Mouse (Mus musculus): ENCODE measurements around the gene Myh14. TPM values are rescaled to one million over a fixed set of nuclear protein-coding genes. Genes with fewer than 3 reads are reported as not detected.

The Myh14 gene
- polyA plus RNA-seq, 1 experiment from 2014 or later, result 1.8 TPM

DNA sequence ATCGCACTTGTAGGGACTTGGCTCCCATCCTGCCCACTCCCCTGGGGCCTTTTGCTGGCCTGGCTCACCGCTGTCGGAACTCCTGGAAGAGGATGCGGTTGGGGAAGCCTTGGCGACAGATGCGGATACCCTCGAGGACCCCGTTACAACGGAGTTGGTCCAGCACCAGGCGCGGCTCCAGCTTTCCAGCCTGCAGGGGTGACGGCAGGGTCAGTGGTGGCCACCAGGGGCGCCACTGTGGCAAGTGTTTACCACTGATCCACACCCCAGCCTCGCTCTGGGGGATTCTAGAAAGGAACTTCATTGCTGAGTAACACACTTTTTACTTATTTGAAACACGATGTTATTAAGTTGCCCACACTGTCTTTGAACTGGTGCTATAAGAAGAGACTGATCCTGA, 37.2 kb downstream of the Myh14 start:
- Histone ChIP-seq H3K9ac (ENCODE audit: low read depth, low read length) (no peak overlapping the region), H3K4me3 (ENCODE audit: low read length) (no peak overlapping the region), H3K36me3 (ENCODE audit: control insufficient read depth, insufficient read depth, low read length) (no peaks in the 10 kb centered on the region), H3K27ac (ENCODE audit: low read depth, low read length) (no peak overlapping the region), H3K27me3 (ENCODE audit: control insufficient read depth, insufficient read depth, low read length) (peaks cover 25% of the 10 kb centered on the region), H3K9me3 (ENCODE audit: control insufficient read depth, low read length) (no peaks in the 10 kb centered on the region), H3K4me2 (replicated peaks; ENCODE audit: low read depth, low read length) (no peak overlapping the region), H3K4me1 (ENCODE audit: control insufficient read depth, insufficient read depth, low read length) (no peaks in the 10 kb centered on the region)
- 20% methylated on average over 15 of the region's 15 CpGs for WGBS
- no peak for ATAC-seq (ENCODE audit: low FRiP score, low TSS enrichment)

- Histone ChIP-seq H3K9ac (ENCODE audit: low read depth, low read length) (no peak overlapping the region), H3K4me1 (ENCODE audit: control insufficient read depth, insufficient read depth, low read length) (no peaks in the 10 kb centered on the region), H3K9me3 (ENCODE audit: control insufficient read depth, low read length) (no peaks in the 10 kb centered on the region), H3K4me3 (ENCODE audit: low read length) (no peak overlapping the region), H3K27me3 (ENCODE audit: control insufficient read depth, insufficient read depth, low read length) (peaks cover 17% of the 10 kb centered on the region), H3K36me3 (ENCODE audit: control insufficient read depth, insufficient read depth, low read length) (no peaks in the 10 kb centered on the region), H3K27ac (ENCODE audit: low read depth, low read length) (no peak overlapping the region), H3K4me2 (replicated peaks; ENCODE audit: low read depth, low read length) (no peak overlapping the region)
- WGBS, result 30% methylated on average over 13 of the region's 13 CpGs
- no peak for ATAC-seq (ENCODE audit: low FRiP score, low TSS enrichment)
Measured at GRCm38 (mm10) chr7:44632676-44633075, 38.0 kb downstream of the Myh14 start.

GRCm38 (mm10) chr7:44630437-44630836, 40.2 kb downstream of the Myh14 start:
- Histone ChIP-seq H3K4me2 (replicated peaks; ENCODE audit: low read depth, low read length) (no peak overlapping the region), H3K36me3 (ENCODE audit: control insufficient read depth, insufficient read depth, low read length) (no peaks in the 10 kb centered on the region), H3K9me3 (ENCODE audit: control insufficient read depth, low read length) (no peaks in the 10 kb centered on the region), H3K4me3 (ENCODE audit: low read length) (no peak overlapping the region), H3K4me1 (ENCODE audit: control insufficient read depth, insufficient read depth, low read length) (no peaks in the 10 kb centered on the region), H3K9ac (ENCODE audit: low read depth, low read length) (no peak overlapping the region), H3K27me3 (ENCODE audit: control insufficient read depth, insufficient read depth, low read length) (peaks cover 10% of the 10 kb centered on the region), H3K27ac (ENCODE audit: low read depth, low read length) (no peak overlapping the region)
- 83% methylated on average over 13 of the region's 13 CpGs for WGBS
- no peak for ATAC-seq (ENCODE audit: low FRiP score, low TSS enrichment)

DNA sequence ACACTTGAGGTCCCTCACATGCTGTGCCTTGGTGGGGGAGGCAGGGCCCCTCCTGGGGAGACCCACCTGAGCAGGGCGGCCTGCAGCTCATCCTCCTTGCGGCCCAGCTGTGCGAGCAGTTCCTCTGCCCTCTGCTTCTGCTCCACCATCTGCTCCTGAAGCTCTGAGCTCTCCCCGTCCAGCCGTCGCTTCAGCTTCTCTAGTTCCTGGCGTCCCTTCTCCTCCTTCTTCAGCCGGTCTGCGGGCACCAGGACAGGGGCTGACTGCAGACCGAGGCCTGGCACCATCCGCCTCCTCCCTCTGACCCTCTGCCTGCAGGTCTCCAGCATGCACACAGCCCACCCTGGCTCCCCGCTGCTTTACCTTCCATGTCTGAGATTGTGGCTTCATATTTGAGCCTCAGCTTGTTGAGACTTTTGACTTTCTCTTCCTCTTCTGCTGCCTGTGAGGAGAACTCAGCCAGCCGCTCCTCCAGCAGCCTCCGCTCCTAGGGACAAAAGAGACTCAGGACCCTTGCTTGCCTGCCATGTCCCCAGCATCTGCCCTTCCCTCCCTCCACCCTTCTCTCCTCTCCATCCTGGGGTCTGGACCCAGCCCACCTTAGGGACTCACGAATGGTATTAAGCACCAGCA, 42.1 kb downstream of the Myh14 start:
- H3K9ac ChIP-seq (ENCODE audit: low read depth, low read length), result no peak overlapping the region
- no peaks in the 10 kb centered on the region for H3K9me3 ChIP-seq (ENCODE audit: control insufficient read depth, low read length)
- H3K4me2 ChIP-seq (replicated peaks; ENCODE audit: low read depth, low read length), result no peak overlapping the region
- WGBS, result 88% methylated on average over 15 of the region's 15 CpGs
- ATAC-seq (ENCODE audit: low FRiP score, low TSS enrichment), result no peak
- H3K27ac ChIP-seq (ENCODE audit: low read depth, low read length), result no peak overlapping the region
- no peaks in the 10 kb centered on the region for H3K36me3 ChIP-seq (ENCODE audit: control insufficient read depth, insufficient read depth, low read length)
- 0 out of 2 replicates have a peak, but pooled peaks cover 5% of the 10 kb centered on the region for H3K27me3 ChIP-seq (ENCODE audit: control insufficient read depth, insufficient read depth, low read length)
- no peaks in the 10 kb centered on the region for H3K4me1 ChIP-seq (ENCODE audit: control insufficient read depth, insufficient read depth, low read length)
- H3K4me3 ChIP-seq (ENCODE audit: low read length), result no peak overlapping the region

- H3K27ac ChIP-seq (ENCODE audit: low read depth, low read length), result no peak overlapping the region
Measured at GRCm38 (mm10) chr7:44626966-44627365, 43.7 kb downstream of the Myh14 start.

GRCm38 (mm10) chr7:44626068-44626385, 44.6 kb downstream of the Myh14 start:
- WGBS, result 34% methylated on average over 1 of the region's 1 CpGs

More at GRCm38 (mm10) chr7:44626966-44627365, 43.7 kb downstream of the Myh14 start:
- Histone ChIP-seq H3K36me3 (ENCODE audit: control insufficient read depth, insufficient read depth, low read length) (no peaks in the 10 kb centered on the region), H3K9me3 (ENCODE audit: control insufficient read depth, low read length) (no peaks in the 10 kb centered on the region), H3K4me2 (replicated peaks; ENCODE audit: low read depth, low read length) (no peak overlapping the region), H3K4me3 (ENCODE audit: low read length) (no peak overlapping the region), H3K9ac (ENCODE audit: low read depth, low read length) (no peak overlapping the region), H3K4me1 (ENCODE audit: control insufficient read depth, insufficient read depth, low read length) (no peaks in the 10 kb centered on the region), H3K27me3 (ENCODE audit: control insufficient read depth, insufficient read depth, low read length) (no peaks in the 10 kb centered on the region)
- ATAC-seq (ENCODE audit: low FRiP score, low TSS enrichment), result no peak
- 80% methylated on average over 13 of the region's 13 CpGs for WGBS

GRCm38 (mm10) chr7:44625241-44626067, 45.2 kb downstream of the Myh14 start:
- Histone ChIP-seq H3K4me1 (ENCODE audit: control insufficient read depth, insufficient read depth, low read length) (no peaks in the 10 kb centered on the region), H3K4me2 (replicated peaks; ENCODE audit: low read depth, low read length) (no peak overlapping the region), H3K36me3 (ENCODE audit: control insufficient read depth, insufficient read depth, low read length) (no peaks in the 10 kb centered on the region), H3K27ac (ENCODE audit: low read depth, low read length) (no peak overlapping the region), H3K27me3 (ENCODE audit: control insufficient read depth, insufficient read depth, low read length) (no peaks in the 10 kb centered on the region), H3K9ac (ENCODE audit: low read depth, low read length) (no peak overlapping the region), H3K4me3 (ENCODE audit: low read length) (no peak overlapping the region), H3K9me3 (ENCODE audit: control insufficient read depth, low read length) (no peaks in the 10 kb centered on the region)
- 88% methylated on average over 13 of the region's 13 CpGs for WGBS
- no peak for ATAC-seq (ENCODE audit: low FRiP score, low TSS enrichment)

More at GRCm38 (mm10) chr7:44626068-44626385, 44.6 kb downstream of the Myh14 start:
- H3K27ac ChIP-seq (ENCODE audit: low read depth, low read length), result no peak overlapping the region
- H3K9me3 ChIP-seq (ENCODE audit: control insufficient read depth, low read length), result no peaks in the 10 kb centered on the region
- H3K4me2 ChIP-seq (replicated peaks; ENCODE audit: low read depth, low read length), result no peak overlapping the region
- no peaks in the 10 kb centered on the region for H3K27me3 ChIP-seq (ENCODE audit: control insufficient read depth, insufficient read depth, low read length)
- no peaks in the 10 kb centered on the region for H3K36me3 ChIP-seq (ENCODE audit: control insufficient read depth, insufficient read depth, low read length)
- no peaks in the 10 kb centered on the region for H3K4me1 ChIP-seq (ENCODE audit: control insufficient read depth, insufficient read depth, low read length)
- H3K4me3 ChIP-seq (ENCODE audit: low read length), result no peak overlapping the region
- no peak overlapping the region for H3K9ac ChIP-seq (ENCODE audit: low read depth, low read length)
- ATAC-seq (ENCODE audit: low FRiP score, low TSS enrichment), result no peak

DNA sequence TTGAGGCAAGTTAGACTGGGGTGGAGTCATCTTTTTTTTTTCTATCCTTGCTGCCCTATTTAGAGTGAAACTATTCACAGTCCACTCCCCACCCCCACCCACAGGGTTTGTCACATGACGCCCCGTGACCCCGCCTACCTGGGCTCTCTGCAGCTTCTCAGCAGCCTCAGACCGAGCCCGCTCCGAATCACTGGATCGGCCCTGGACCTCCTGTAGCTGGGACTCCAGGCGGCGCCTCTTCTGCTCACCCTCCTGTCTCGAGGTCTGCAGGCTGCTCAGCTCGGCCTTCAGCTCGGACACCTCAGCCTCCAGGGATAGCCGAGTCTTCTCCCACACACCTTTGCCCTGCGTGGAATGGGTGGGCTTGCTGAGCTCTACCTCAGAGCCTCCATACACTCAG, 45.8 kb downstream of the Myh14 start:
- H3K4me2 ChIP-seq (replicated peaks; ENCODE audit: low read depth, low read length), result no peak overlapping the region
- H3K4me1 ChIP-seq (ENCODE audit: control insufficient read depth, insufficient read depth, low read length), result no peaks in the 10 kb centered on the region
- no peaks in the 10 kb centered on the region for H3K9me3 ChIP-seq (ENCODE audit: control insufficient read depth, low read length)
- no peak overlapping the region for H3K4me3 ChIP-seq (ENCODE audit: low read length)
- H3K27ac ChIP-seq (ENCODE audit: low read depth, low read length), result no peak overlapping the region
- H3K36me3 ChIP-seq (ENCODE audit: control insufficient read depth, insufficient read depth, low read length), result no peaks in the 10 kb centered on the region
- H3K27me3 ChIP-seq (ENCODE audit: control insufficient read depth, insufficient read depth, low read length), result no peaks in the 10 kb centered on the region
- WGBS, result 58% methylated on average over 14 of the region's 14 CpGs
- no peak for ATAC-seq (ENCODE audit: low FRiP score, low TSS enrichment)
- H3K9ac ChIP-seq (ENCODE audit: low read depth, low read length), result no peak overlapping the region

- no peak overlapping the region for H3K27ac ChIP-seq (ENCODE audit: low read depth, low read length)
- no peak overlapping the region for H3K9ac ChIP-seq (ENCODE audit: low read depth, low read length)
- H3K4me1 ChIP-seq (ENCODE audit: control insufficient read depth, insufficient read depth, low read length), result no peaks in the 10 kb centered on the region
- no peak overlapping the region for H3K4me2 ChIP-seq (replicated peaks; ENCODE audit: low read depth, low read length)
- H3K36me3 ChIP-seq (ENCODE audit: control insufficient read depth, insufficient read depth, low read length), result no peaks in the 10 kb centered on the region
- H3K9me3 ChIP-seq (ENCODE audit: control insufficient read depth, low read length), result no peaks in the 10 kb centered on the region; the same call in 1 of the 2 replicates
- no peak overlapping the region for H3K4me3 ChIP-seq (ENCODE audit: low read length)
- H3K27me3 ChIP-seq (ENCODE audit: control insufficient read depth, insufficient read depth, low read length), result no peaks in the 10 kb centered on the region
- no peak for ATAC-seq (ENCODE audit: low FRiP score, low TSS enrichment)
- 85% methylated on average over 3 of the region's 3 CpGs for WGBS
Measured at GRCm38 (mm10) chr7:44624543-44624826, 46.2 kb downstream of the Myh14 start.
